Mouse (Mus musculus) liver, embryonic 11.5 days (tissue): ENCODE results near the gene Galnt18. TPM values are rescaled to one million over a fixed set of nuclear protein-coding genes. Genes with fewer than 3 reads are reported as not detected.

Experiments
- ATAC-seq: fragments of 200-750 bp; cut with Nextera tagmentation; replicated peaks from 2 replicates; pipeline ENCODE4 v1.8.0; 2017; ENCODE audit warnings: moderate number of reproducible peaks, mild to moderate bottlenecking, moderate TSS enrichment, moderate library complexity; ENCODE audit not compliant: low FRiP score
- DNase-seq: peaks from one replicate; pipeline ENCODE4 v3.0.0-alpha.2; 2017; ENCODE audit warnings: low spot score
- H3K27ac ChIP-seq: fragments of 300-500 bp; sonication (generic); 2 replicates; pipeline ENCODE4 v1.5.1; 2014; ENCODE audit warnings: mild to moderate bottlenecking, low read depth, low read length, control low read depth
- H3K27me3 ChIP-seq: fragments of 300-500 bp; sonication (generic); replicated peaks from 2 replicates; pipeline ENCODE4 v1.6.1; 2014; ENCODE audit warnings: low read length, mixed read lengths; ENCODE audit not compliant: control insufficient read depth, insufficient read depth
- H3K36me3 ChIP-seq: fragments of 300-500 bp; sonication (generic); 2 replicates; pipeline ENCODE4 v1.6.1; 2014; ENCODE audit warnings: mild to moderate bottlenecking, low read length, moderate library complexity, mixed read lengths; ENCODE audit not compliant: control insufficient read depth, insufficient read depth
- H3K4me1 ChIP-seq: fragments of 300-500 bp; sonication (generic); replicated peaks from 2 replicates; pipeline ENCODE4 v1.6.1; 2014; ENCODE audit warnings: low read length, mixed read lengths; ENCODE audit not compliant: control insufficient read depth, insufficient read depth
- H3K4me2 ChIP-seq: fragments of 300-500 bp; sonication (generic); 2 replicates; pipeline ENCODE4 v1.6.1; 2014; ENCODE audit warnings: mild to moderate bottlenecking, control low read depth, moderate library complexity
- H3K4me3 ChIP-seq: fragments of 300-500 bp; sonication (generic); 2 replicates; pipeline ENCODE4 v1.5.1; 2014; ENCODE audit warnings: low read depth, low read length, control low read depth
- H3K9ac ChIP-seq: fragments of 300-500 bp; sonication (generic); 2 replicates; pipeline ENCODE4 v1.6.1; 2014; ENCODE audit warnings: low read depth, low read length, control low read depth
- H3K9me3 ChIP-seq: fragments of 300-500 bp; sonication (generic); 2 replicates; pipeline ENCODE4 v1.6.1; 2016; ENCODE audit warnings: low read length, inconsistent platforms, mixed read lengths; ENCODE audit not compliant: control insufficient read depth
- WGBS: fragments of 180-500 bp; shearing (Covaris S2); extraction: QIAGEN DNeasy Blood & Tissue Kit; methylation state at CpG from one replicate; pipeline ENCODE4 v1.1.7; 2014; 5-methylcytosine and 5-hydroxymethylcytosine counted together
- polyA plus RNA-seq: library from polyadenylated mRNA; unstranded; fragments of >200 nt; fragmentation: Nextera tagmentation; extraction: Ambion mirVana; gene quantifications from 2 replicates; pipeline ENCODE4 v1.2.1, GENCODE M21; 2014

The Galnt18 gene
- polyA plus RNA-seq, 1 experiment from 2014 or later, result 3.1 TPM

DNA sequence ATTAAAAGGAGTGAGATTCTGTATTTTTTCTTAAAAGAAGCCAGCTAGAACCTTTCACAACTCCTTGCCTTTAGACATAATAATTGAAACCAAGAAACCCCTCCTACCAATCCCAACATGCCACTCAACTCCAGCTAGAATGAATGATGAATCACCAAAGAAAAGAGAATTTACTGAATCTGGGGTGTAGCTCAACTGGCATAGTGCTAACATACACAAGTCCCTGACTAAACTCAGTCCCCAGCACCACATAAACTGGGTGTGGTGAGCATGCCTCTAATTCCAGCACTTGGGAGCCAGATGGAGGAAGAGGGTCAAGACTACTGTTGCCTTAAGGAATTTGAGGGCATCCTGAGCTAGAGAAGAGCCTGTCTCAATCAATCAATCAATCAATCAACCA is 83.6 kb downstream of the Galnt18 start:
- no peak overlapping the region for H3K4me2 ChIP-seq
- DNase-seq, result no peak
- H3K9me3 ChIP-seq, result no peaks in the 10 kb centered on the region
- H3K27me3 ChIP-seq, result no peaks in the 10 kb centered on the region
- no peak for ATAC-seq
- no peak overlapping the region for H3K9ac ChIP-seq
- no peak overlapping the region for H3K4me3 ChIP-seq
- H3K27ac ChIP-seq, result no peak overlapping the region
- no peaks in the 10 kb centered on the region for H3K36me3 ChIP-seq
- no peaks in the 10 kb centered on the region for H3K4me1 ChIP-seq

DNA sequence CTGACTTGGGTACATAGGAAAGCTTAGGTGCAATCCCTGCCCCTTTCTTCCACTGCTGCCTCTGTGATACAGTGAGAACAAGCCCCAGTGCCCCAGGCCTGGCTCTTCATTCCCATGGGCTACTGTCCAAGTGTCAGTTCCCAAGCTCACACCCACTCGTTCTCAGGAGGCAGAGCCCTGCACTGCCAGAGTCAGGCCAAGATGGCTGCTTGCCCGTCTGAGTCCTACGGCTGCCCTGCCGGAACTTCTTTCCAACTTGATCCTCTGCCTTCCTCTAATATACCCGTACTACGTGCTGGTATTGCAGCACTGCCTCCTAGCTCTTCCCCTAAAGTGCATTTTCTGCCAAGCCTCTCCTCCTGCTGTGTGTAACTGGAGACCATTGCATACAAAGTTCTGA is 85.5 kb downstream of the Galnt18 start:
- DNase-seq (no peak), ATAC-seq (no peak)
- H3K9ac ChIP-seq, result no peak overlapping the region
- H3K9me3 ChIP-seq, result no peaks in the 10 kb centered on the region
- H3K4me3 ChIP-seq, result no peak overlapping the region
- no peaks in the 10 kb centered on the region for H3K27me3 ChIP-seq
- 81% methylated on average over 6 of the region's 6 CpGs for WGBS
- H3K4me1 ChIP-seq, result no peaks in the 10 kb centered on the region
- no peak overlapping the region for H3K27ac ChIP-seq
- H3K4me2 ChIP-seq, result no peak overlapping the region
- no peaks in the 10 kb centered on the region for H3K36me3 ChIP-seq

DNA sequence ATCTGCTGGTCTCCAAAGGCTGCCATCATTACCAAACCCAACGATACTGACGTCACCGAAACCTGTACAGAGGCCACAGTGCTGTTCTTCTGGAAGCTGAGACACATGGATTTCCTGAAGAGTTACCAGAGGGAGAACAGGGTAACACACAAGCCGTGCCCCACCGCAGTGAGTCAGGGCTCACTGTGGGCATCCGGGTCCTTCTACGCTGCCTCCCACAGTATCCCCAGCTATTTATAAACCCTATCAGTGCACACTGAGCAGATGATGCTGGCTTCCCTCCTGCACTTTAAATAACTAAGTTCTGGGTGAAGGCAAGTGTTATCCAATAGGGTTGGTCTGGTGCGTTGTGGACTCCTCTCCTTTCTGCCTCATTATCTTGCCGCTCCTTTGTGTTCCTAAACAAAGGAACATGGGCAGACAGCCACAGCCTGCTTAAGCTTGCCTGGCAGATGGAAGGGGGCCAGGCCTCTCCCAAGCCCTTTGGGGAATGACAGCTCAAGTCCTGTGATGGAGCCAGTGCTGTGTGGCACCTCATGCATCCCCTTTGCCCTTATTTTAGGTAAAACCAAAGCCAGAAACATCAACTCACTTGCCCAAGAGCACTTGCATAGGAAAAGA is 87.0 kb downstream of the Galnt18 start:
- H3K27ac ChIP-seq, result no peak overlapping the region
- H3K4me2 ChIP-seq, result no peak overlapping the region
- ATAC-seq (no peak), DNase-seq (no peak)
- no peaks in the 10 kb centered on the region for H3K9me3 ChIP-seq
- H3K4me1 ChIP-seq, result no peaks in the 10 kb centered on the region
- 83% methylated on average over 9 of the region's 9 CpGs for WGBS
- H3K27me3 ChIP-seq, result no peaks in the 10 kb centered on the region
- no peaks in the 10 kb centered on the region for H3K36me3 ChIP-seq
- H3K9ac ChIP-seq, result no peak overlapping the region
- H3K4me3 ChIP-seq, result no peak overlapping the region

DNA sequence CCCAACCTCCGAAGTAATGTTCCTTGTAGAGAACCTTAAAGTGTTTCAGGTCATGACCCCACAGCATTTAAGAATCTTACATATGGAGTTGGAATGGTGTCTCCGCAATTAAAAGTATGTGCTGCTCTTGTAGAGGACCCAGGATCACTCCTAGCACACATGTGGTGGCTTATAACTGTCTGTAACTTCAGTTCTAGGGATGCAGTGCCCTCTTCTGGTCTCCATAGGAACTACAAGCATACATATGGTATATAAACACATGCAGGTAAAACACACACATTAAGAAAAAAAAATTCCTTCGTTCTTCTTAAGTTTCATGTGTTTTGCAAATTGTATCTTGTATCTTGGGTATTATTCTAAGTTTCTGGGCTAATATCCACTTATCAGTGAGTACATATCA is 99.7 kb downstream of the Galnt18 start:
- no peak overlapping the region for H3K4me2 ChIP-seq
- no peak overlapping the region for H3K27ac ChIP-seq
- no peaks in the 10 kb centered on the region for H3K9me3 ChIP-seq
- no peaks in the 10 kb centered on the region for H3K4me1 ChIP-seq
- H3K27me3 ChIP-seq, result no peaks in the 10 kb centered on the region
- ATAC-seq, result no peak
- WGBS, result 83% methylated on average over 3 of the region's 3 CpGs
- DNase-seq, result no peak
- H3K9ac ChIP-seq, result no peak overlapping the region
- no peaks in the 10 kb centered on the region for H3K36me3 ChIP-seq
- H3K4me3 ChIP-seq, result no peak overlapping the region

DNA sequence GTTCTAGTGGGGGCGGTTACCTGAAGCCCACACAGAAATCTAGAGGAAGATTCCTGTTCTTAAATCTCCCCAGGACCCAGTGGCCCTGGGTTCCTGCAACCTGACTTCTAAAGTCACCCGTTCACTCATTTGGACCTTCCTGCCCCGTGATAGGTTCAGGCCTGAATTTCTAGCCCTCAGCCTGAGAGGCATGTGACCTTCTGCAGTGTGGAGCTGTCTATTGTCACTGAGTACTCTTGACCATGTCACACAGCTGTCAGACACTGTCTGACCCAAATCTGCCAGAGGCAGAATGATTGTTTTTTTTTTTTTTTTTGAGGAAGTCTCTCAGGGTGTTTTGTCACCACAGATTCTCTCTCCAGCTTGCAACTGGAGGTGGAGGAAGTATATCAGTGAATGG is 103.3 kb downstream of the Galnt18 start:
- Histone ChIP-seq H3K4me3 (no peak overlapping the region), H3K27me3 (no peaks in the 10 kb centered on the region), H3K9me3 (no peaks in the 10 kb centered on the region), H3K9ac (no peak overlapping the region), H3K4me1 (no peaks in the 10 kb centered on the region), H3K4me2 (no peak overlapping the region), H3K36me3 (no peaks in the 10 kb centered on the region), H3K27ac (no peak overlapping the region)
- no peak for DNase-seq
- 74% methylated on average over 3 of the region's 3 CpGs for whole genome bisulfite sequencing
- ATAC-seq, result no peak

DNA sequence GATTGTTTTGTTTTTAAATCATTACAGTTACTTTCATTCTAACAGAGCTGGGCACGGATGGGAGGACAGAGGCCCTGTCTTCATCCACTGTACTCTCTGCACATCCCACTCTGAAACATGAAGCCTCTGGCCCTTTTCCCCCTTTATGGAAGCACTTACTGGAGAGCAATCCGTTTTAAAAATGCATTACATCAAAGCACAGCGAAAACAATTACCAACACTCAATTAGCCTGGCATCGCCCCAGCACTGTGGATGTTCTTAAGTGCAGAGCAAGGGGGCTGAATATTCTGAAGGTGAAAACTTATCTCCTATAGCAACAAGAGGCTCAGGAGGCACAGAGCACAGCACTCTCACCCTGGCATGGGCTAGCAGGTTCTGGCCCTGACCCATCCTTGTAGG is 107.3 kb downstream of the Galnt18 start:
- Histone ChIP-seq H3K27me3 (no peaks in the 10 kb centered on the region), H3K9ac (no peak overlapping the region), H3K4me2 (no peak overlapping the region), H3K4me3 (no peak overlapping the region), H3K4me1 (no peaks in the 10 kb centered on the region), H3K27ac (no peak overlapping the region), H3K36me3 (no peaks in the 10 kb centered on the region), H3K9me3 (no peaks in the 10 kb centered on the region)
- DNase-seq (no peak), ATAC-seq (no peak)
- 69% methylated on average over 4 of the region's 4 CpGs for WGBS

DNA sequence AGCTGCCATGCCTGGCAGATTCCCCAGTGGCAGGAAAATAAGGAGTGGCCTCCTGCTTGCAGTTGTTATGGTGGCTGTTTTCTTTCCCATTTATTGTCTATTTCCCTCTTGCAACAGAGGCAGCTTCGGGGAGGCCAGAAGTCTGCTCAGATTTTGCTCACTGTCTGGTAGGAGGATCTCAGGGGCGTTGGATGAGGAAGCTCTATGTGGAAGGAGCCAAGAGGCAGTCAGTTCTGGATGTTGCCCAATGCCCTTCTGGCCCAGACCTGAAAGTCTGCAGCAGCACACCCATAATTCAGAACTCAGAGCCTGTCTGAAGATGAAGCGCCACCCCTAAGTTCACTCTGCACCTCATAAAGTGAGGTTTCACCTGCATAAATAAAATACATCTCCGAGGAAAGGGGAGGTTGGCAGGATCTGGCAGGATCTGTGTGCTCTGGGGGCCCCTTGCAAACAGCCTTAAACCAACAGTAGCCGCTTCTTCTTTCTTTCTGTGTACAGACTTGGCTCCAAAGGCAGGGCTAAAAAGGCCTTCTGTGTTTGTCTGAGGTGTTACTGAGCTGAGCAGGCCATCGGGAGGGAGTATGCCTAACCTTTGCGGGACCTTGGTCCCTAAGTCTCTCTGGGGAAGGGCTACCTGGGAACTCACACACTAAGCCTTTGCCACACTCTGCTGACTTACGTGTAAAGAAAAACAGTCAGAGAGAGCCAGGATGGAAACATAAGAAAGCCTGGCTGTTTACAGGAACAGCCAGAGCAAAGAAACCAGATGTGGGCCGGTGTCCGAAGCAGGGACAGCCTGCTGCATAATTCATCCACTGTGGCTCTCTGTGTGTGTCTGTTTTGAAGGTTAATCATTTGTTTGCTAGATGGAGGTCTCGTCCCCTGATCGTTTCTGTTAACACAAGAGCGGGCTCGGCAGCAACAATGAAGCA is 116.4 kb downstream of the Galnt18 start:
- ATAC-seq (no peak), DNase-seq (no peak)
- Histone ChIP-seq H3K36me3 (no peaks in the 10 kb centered on the region), H3K27ac (no peak overlapping the region), H3K4me2 (no peak overlapping the region), H3K4me3 (no peak overlapping the region), H3K4me1 (no peaks in the 10 kb centered on the region), H3K9me3 (no peaks in the 10 kb centered on the region), H3K9ac (no peak overlapping the region), H3K27me3 (no peaks in the 10 kb centered on the region)
- 71% methylated on average over 14 of the region's 14 CpGs for WGBS

DNA sequence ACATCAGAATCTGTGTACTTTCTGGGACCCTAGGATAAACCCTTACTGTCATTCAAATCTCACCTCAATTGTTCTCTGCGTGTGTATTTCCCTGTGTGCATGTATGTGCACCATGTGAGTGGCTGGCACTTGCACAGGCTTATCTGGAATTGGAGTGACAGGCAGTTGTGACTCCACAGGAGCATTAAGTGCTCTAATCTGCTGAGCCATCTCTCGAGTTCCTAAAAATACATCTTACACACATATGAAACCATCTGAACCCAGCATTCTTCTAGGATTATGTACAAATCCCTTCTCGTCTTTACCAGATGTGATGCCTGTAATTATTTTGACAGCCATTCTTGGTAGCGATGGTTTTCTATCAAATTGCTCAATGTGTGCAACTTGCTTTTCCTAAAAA is 121.2 kb downstream of the Galnt18 start:
- no peaks in the 10 kb centered on the region for H3K27me3 ChIP-seq
- H3K9ac ChIP-seq, result no peak overlapping the region
- no peak overlapping the region for H3K27ac ChIP-seq
- no peaks in the 10 kb centered on the region for H3K36me3 ChIP-seq
- H3K9me3 ChIP-seq, result no peaks in the 10 kb centered on the region
- H3K4me2 ChIP-seq, result no peak overlapping the region
- 79% methylated on average over 4 of the region's 4 CpGs for WGBS
- DNase-seq (no peak), ATAC-seq (no peak)
- no peaks in the 10 kb centered on the region for H3K4me1 ChIP-seq
- no peak overlapping the region for H3K4me3 ChIP-seq

DNA sequence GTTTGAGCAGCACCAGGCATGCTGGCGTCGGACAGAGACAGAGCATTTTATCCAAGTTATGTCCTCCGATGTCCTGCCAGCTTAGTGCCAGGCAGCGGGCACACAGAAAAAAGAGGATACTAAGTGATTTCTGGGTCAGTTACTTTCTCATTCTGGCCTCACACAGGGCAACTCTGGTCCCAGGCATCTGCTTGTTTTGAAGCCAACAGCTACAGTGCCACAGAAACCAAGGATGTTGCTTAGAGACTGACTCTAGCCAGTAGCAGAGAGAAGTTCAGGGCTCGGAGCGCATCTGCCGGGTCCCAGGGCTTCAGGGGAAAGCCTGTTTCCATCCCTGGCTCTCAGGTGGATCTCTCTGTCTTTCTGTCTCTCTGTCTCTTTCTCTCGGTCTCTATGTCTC is 124.8 kb downstream of the Galnt18 start:
- no peak overlapping the region for H3K4me3 ChIP-seq
- H3K9me3 ChIP-seq, result no peaks in the 10 kb centered on the region
- no peaks in the 10 kb centered on the region for H3K36me3 ChIP-seq
- no peaks in the 10 kb centered on the region for H3K4me1 ChIP-seq
- no peak for DNase-seq
- H3K27me3 ChIP-seq, result no peaks in the 10 kb centered on the region
- H3K4me2 ChIP-seq, result no peak overlapping the region
- no peak overlapping the region for H3K9ac ChIP-seq
- 92% methylated on average over 8 of the region's 8 CpGs for WGBS
- no peak overlapping the region for H3K27ac ChIP-seq
- no peak for ATAC-seq
